Mouse (Mus musculus) limb, embryonic 14.5 days (tissue): Measurements from ENCODE around the gene 0610040J01Rik. TPM values are rescaled to one million over a fixed set of nuclear protein-coding genes. Genes with fewer than 3 reads are reported as not detected.

ENCODE experiments used
- ATAC-seq: fragments of 200-750 bp; cut with Nextera tagmentation; 2 replicates; pipeline ENCODE4 v1.8.0; 2017; ENCODE audit warnings: low read depth, moderate number of reproducible peaks, moderate TSS enrichment; ENCODE audit not compliant: low FRiP score
- DNase-seq: peaks from one replicate; pipeline ENCODE4 v3.0.0-alpha.2; 2015; ENCODE audit warnings: low spot score
- H3K27ac ChIP-seq: fragments of 300-500 bp; sonication (generic); replicated peaks from 2 replicates; pipeline ENCODE4 v1.5.1; 2014; ENCODE audit warnings: low read depth, mild to moderate bottlenecking, low read length, moderate library complexity, mixed read lengths
- H3K27me3 ChIP-seq: fragments of 300-500 bp; sonication (generic); 2 replicates; pipeline ENCODE4 v1.6.1; 2014; ENCODE audit warnings: low read length, mixed read lengths; ENCODE audit not compliant: control insufficient read depth, insufficient read depth
- H3K36me3 ChIP-seq: fragments of 300-500 bp; sonication (generic); 2 replicates; pipeline ENCODE4 v1.6.1; 2014; ENCODE audit warnings: mild to moderate bottlenecking, low read length, moderate library complexity, mixed read lengths; ENCODE audit not compliant: control insufficient read depth, insufficient read depth
- H3K4me1 ChIP-seq: fragments of 300-500 bp; sonication (generic); 2 replicates; pipeline ENCODE4 v1.6.1; 2014; ENCODE audit warnings: antibody characterized with exemption, low read length, mixed read lengths; ENCODE audit not compliant: control insufficient read depth, insufficient read depth
- H3K4me2 ChIP-seq: fragments of 300-500 bp; sonication (generic); replicated peaks from 2 replicates; pipeline ENCODE4 v1.6.1; 2014; ENCODE audit warnings: low read depth, mild to moderate bottlenecking, low read length, moderate library complexity; ENCODE audit not compliant: severe bottlenecking
- H3K4me3 ChIP-seq: fragments of 300-500 bp; sonication (generic); replicated peaks from 2 replicates; pipeline ENCODE4 v1.5.1; 2014; ENCODE audit warnings: low read length
- H3K9ac ChIP-seq: fragments of 300-500 bp; sonication (generic); 2 replicates; pipeline ENCODE4 v1.6.1; 2014; ENCODE audit warnings: mild to moderate bottlenecking, low read depth, low read length, moderate library complexity; ENCODE audit not compliant: severe bottlenecking
- H3K9me3 ChIP-seq: fragments of 300-500 bp; sonication (generic); 2 replicates; pipeline ENCODE4 v1.6.1; 2016; ENCODE audit warnings: low read length; ENCODE audit not compliant: control insufficient read depth
- POLR2A ChIP-seq: fragments of 200-500 bp; IDR thresholded peaks from 2 replicates; pipeline ENCODE4 v1.8.0; 2012; ENCODE audit warnings: inconsistent platforms, mild to moderate bottlenecking, moderate library complexity, borderline replicate concordance; ENCODE audit not compliant: insufficient read depth, insufficient read length; ENCODE audit errors: extremely low read depth
- WGBS: fragments of 180-500 bp; shearing (Covaris S2); extraction: QIAGEN DNeasy Blood & Tissue Kit; methylation state at CpG from one replicate; pipeline ENCODE4 v1.1.7; 2014; 5-methylcytosine and 5-hydroxymethylcytosine counted together
- polyA plus RNA-seq, 2 experiments: library from polyadenylated mRNA; depleted of rRNA in 1 of 2; stranded (reverse) in 1 of 2; unstranded in 1 of 2; fragments of >200 nt; fragmentation: Nextera tagmentation in 1 of 2; extraction: Ambion mirVana in 1 of 2; gene quantifications; 2 replicates each; pipeline versions ENCODE4 v1.2.1 to v1.2.3; 2012 to 2014

0610040J01Rik gene
- polyA plus RNA-seq, 2 experiments, result 3.0 to 3.8 TPM

GRCm38 (mm10) chr5:63828380-63829185 is 16.4 kb downstream of the 0610040J01Rik start:
- peak; percentile 18 for DNase-seq
- H3K4me2 ChIP-seq, result no peak overlapping the region
- no peaks in the 10 kb centered on the region for H3K27me3 ChIP-seq
- no peaks in the 10 kb centered on the region for H3K36me3 ChIP-seq
- ATAC-seq, result peak; percentile 56; the same call in 1 of the 2 replicates
- no peak overlapping the region for H3K4me3 ChIP-seq
- 77% methylated on average over 10 of the region's 10 CpGs for WGBS
- H3K27ac ChIP-seq, result no peak overlapping the region
- H3K9ac ChIP-seq, result no peak overlapping the region
- no peaks in the 10 kb centered on the region for H3K9me3 ChIP-seq
- H3K4me1 ChIP-seq, result no peaks in the 10 kb centered on the region; the same call in 1 of the 2 replicates
- TF ChIP-seq POLR2A, result no peak

DNA sequence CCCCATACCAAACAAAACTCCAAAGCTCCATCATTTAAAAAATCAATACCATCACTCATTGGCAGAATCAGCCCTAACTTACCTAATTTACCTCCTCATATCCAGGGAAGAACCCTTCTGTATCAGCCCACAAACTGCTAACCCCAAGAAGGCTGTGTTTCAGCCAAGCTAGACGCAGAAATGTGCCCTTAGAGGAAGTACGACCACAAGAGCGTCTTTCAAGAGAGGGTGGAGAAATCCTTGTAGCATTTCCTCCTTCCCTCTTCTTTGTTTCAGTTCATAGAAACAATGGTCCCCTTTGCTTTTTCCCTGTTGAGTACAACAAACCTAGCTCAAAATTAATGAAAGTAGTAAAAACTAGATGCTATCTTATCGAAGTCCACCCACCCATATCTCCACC is 18.9 kb downstream of the 0610040J01Rik start:
- no peak for TF ChIP-seq POLR2A
- ATAC-seq, result no peak
- WGBS, result 83% methylated on average over 4 of the region's 4 CpGs

GRCm38 (mm10) chr5:63833955-63834354 is 21.8 kb downstream of the 0610040J01Rik start:
- ATAC-seq, result no peak
- no peak for TF ChIP-seq POLR2A
- H3K27ac ChIP-seq, result no peak overlapping the region
- H3K9ac ChIP-seq, result no peak overlapping the region
- no peaks in the 10 kb centered on the region for H3K9me3 ChIP-seq
- no peak overlapping the region for H3K4me2 ChIP-seq
- no peaks in the 10 kb centered on the region for H3K4me1 ChIP-seq
- no peak overlapping the region for H3K4me3 ChIP-seq
- H3K36me3 ChIP-seq, result no peaks in the 10 kb centered on the region
- H3K27me3 ChIP-seq, result no peaks in the 10 kb centered on the region
- no peak for DNase-seq
- 48% methylated on average over 5 of the region's 5 CpGs for WGBS

More for the DNA sequence above, 18.9 kb downstream of the 0610040J01Rik start:
- no peaks in the 10 kb centered on the region for H3K27me3 ChIP-seq
- no peak overlapping the region for H3K9ac ChIP-seq
- no peaks in the 10 kb centered on the region for H3K36me3 ChIP-seq
- no peak overlapping the region for H3K4me3 ChIP-seq
- DNase-seq, result no peak
- no peak overlapping the region for H3K4me2 ChIP-seq
- no peaks in the 10 kb centered on the region for H3K9me3 ChIP-seq
- no peaks in the 10 kb centered on the region for H3K4me1 ChIP-seq
- H3K27ac ChIP-seq, result no peak overlapping the region

DNA sequence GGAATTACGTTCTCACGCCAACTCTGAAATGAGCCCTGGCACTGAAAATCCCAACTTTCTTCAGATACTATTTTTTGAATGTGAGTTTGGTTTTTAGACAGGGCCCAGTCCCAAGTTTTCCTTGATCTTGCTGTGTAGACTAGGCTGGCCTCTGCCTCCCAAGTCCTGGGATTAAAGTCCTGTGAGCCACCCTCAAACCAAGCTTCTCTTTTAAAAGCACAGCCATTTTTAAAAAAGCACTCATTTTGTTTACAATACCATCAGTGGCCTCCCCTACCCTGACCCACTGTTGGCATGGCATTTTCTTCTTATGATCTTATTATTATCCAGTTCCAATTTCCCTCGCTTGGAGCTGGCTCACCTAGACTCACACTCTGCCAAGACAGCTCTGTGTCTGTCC is 22.3 kb downstream of the 0610040J01Rik start:
- Histone ChIP-seq H3K27ac (no peak overlapping the region), H3K4me2 (no peak overlapping the region), H3K9me3 (no peaks in the 10 kb centered on the region), H3K27me3 (no peaks in the 10 kb centered on the region), H3K9ac (no peak overlapping the region), H3K4me1 (no peaks in the 10 kb centered on the region), H3K36me3 (no peaks in the 10 kb centered on the region), H3K4me3 (no peak overlapping the region)
- ATAC-seq (no peak), DNase-seq (no peak)
- TF ChIP-seq POLR2A, result no peak
- WGBS, result 79% methylated on average over 3 of the region's 3 CpGs

DNA sequence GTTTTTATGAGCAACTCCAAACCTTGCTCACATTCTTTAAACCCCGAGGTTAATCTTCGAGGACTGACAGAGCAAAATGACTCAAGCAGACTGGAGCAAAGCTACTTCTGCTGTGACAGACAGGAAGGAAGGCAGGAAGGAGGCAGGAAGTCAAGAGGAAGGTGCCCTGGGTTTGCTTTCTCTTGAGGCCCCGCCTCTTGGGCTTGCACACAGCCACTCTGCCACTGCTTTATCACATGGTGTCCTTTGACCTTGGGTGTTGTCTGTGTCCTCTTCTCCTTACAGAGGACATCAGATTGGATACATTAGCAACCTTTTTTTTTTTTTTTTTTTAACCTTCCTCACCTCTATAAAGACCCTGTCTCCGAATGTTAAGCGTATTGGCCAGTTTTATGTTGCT is 25.0 kb downstream of the 0610040J01Rik start:
- no peaks in the 10 kb centered on the region for H3K36me3 ChIP-seq
- no peak for TF ChIP-seq POLR2A
- whole genome bisulfite sequencing, result 79% methylated on average over 5 of the region's 5 CpGs
- H3K4me1 ChIP-seq, result 0 out of 2 replicates have a peak, but pooled peaks cover 5% of the 10 kb centered on the region
- H3K27ac ChIP-seq, result no peak overlapping the region
- DNase-seq (no peak), ATAC-seq (no peak)
- no peak overlapping the region for H3K4me2 ChIP-seq
- H3K4me3 ChIP-seq, result no peak overlapping the region
- no peak overlapping the region for H3K9ac ChIP-seq
- no peaks in the 10 kb centered on the region for H3K27me3 ChIP-seq
- H3K9me3 ChIP-seq, result no peaks in the 10 kb centered on the region

- Histone ChIP-seq H3K4me1 (0 out of 2 replicates have a peak, but pooled peaks cover 5% of the 10 kb centered on the region), H3K36me3 (no peaks in the 10 kb centered on the region), H3K4me3 (no peak overlapping the region), H3K27ac (no peak overlapping the region), H3K27me3 (no peaks in the 10 kb centered on the region), H3K4me2 (no peak overlapping the region), H3K9me3 (no peaks in the 10 kb centered on the region), H3K9ac (no peak overlapping the region)
- WGBS, result 94% methylated on average over 2 of the region's 2 CpGs
- DNase-seq (no peak), ATAC-seq (no peak)
- TF ChIP-seq POLR2A, result no peak
Measured at GRCm38 (mm10) chr5:63837851-63838250, 25.7 kb downstream of the 0610040J01Rik start.
